Mouse (Mus musculus) spleen, adult 2 months (tissue): Measurements from ENCODE around the gene Ryr2.

Experiments used
- CTCF ChIP-seq: fragments of 200-500 bp; IDR thresholded peaks from 2 replicates; pipeline ENCODE4 v1.5.1; 2011; ENCODE audit warnings: mild to moderate bottlenecking, inconsistent platforms; ENCODE audit not compliant: insufficient read depth, insufficient read length, insufficient replicate concordance; ENCODE audit errors: extremely low read depth
- POLR2A ChIP-seq: fragments of 200-500 bp; IDR thresholded peaks from 2 replicates; pipeline ENCODE4 v1.6.1; 2011; ENCODE audit warnings: low read depth, low read length, inconsistent platforms

DNA sequence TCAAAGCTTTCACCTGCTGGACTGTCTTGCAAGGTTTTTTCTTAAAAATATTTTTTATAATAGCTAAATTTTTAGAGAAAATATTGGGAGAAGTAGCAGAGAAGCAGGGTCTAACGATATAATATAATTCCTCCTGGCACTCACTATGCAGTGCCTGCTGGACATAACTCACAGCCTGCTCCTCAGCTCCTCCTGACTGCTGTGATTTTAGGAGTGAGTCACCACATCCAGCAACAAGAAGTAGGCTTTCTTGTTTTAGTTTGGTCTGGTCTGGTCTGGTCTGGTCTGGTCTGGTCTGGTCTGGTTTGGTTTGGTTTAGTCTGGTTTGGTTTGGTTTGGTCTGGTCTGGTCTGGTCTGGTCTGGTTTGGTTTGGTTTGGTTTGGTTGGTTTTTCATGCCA, 55.9 kb downstream of the Ryr2 start:
- no peak for TF ChIP-seq CTCF
- no peak for TF ChIP-seq POLR2A
